Mouse (Mus musculus): ENCODE data around the gene Kcnq1.
A peak's percentile ranks its signal among the peaks of the same experiment; 100 is the strongest.

Kcnq1 gene

DNA sequence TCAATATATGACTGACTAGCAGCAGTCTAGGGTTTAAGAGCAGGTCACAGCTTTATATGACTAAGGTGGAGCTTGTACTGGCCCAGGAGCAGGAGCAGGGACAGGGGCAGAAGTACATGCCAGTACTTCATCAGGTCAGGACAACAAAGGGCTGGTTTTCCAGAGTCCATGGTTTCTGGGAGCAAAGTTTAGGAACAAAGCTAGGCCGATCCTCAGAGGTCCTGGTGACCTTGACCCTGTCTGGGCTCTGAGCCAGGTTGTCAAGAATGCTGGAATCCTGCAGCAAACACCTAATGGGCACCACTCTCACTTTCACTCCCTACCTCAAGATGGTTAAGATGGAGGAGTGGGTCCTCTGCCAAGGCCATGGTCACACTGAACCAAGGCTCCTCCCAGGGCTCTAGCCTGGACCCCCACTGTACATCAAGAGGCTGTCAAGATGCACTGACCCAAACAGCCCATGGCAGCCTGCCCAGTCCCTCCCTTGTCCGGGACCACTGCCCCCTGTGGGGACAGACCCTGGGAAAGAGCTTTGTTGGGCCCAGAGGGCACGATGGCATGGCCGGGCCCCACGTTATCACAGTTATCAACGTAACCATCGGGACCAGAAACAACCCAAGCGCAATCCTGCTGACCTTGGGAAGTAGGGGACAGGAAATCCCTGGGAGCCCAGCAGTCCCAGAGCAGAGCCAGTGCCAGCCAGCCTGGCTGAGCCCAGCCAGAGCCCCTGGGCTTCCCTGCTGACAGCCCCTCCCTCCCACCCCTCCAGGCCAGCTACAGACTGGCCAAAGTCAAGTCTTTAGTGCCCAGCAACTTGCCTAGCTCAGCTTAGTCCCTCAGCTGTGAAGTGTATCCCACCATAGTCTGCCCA is 259.0 kb downstream of the Kcnq1 start:
- DNase-seq (ENCODE audit: low read depth, low spot score), result no peak

DNA sequence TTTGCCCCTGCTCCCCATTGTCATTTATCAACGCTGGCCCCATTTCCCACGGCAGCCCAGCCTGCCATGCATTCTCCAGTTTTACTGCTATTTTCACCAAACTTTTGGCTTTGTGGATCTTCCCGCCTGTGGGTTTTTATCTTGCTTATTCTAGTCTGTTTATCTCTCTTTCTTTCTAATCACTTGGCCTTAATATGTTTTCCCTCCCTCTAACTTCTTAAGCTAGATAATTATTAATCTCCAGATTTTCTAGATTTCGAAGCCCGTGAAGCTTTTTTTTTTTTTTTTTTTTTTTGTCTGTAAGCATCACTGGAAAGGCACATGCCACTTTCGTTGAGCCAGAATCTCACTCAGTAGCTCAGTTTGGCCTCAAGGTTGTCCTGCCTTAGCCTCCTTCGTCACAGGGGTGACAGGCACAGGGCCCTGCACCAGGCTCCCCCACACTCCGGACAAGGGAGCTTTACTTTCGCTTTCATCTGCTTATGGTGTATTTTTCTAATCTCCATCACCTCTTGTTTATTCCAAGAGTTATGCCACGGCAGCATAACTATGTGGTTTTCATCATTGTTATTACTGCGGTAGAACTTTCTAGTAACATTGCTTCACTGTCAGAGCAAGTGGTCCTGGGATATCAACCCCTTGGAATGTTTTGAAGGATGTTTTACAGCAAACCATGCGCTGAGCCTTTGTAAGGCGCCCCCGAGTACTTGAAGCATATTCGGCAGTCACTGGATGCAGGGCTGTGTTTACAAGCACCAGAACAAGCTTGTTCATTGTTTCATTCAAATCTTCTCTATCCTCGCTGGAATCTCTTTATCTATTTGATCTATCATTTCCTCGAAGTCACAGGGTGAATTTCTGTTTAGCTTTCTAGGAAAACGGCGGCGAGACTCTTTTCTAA is 261.5 kb downstream of the Kcnq1 start:
- DNase-seq (ENCODE audit: low read depth, low spot score), result no peak

GRCm38 (mm10) chr7:143368267-143368643 is 262.1 kb downstream of the Kcnq1 start:
- no peak for DNase-seq (ENCODE audit: low read depth, low spot score)

- DNase-seq (ENCODE audit: low read depth, low spot score), result no peak
These were observed 265.2 kb downstream of the Kcnq1 start for GRCm38 (mm10) chr7:143371336-143371735.

DNA sequence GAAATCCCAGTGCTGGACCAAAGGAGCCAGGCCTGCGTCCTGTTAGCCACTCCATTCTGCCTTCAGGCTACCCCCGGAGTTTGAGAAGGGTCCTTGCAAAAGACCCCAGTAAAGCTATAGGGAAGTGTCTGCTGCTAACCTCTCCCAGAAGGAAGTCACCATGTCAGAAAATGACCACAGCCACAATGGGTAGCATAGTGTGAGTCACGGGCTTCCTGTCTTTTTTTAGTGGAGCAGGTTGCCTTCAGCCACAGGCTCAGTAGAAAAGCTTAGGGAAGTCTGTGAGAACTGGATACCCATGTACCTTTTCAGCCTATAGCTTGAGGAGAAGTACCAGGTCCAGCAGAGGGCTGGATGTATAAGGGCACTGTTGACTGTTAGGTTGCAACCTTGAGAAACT is 267.1 kb downstream of the Kcnq1 start:
- DNase-seq (ENCODE audit: low read depth, low spot score), result no peak

- no peak for DNase-seq (ENCODE audit: low read depth, low spot score)
These were observed 269.8 kb downstream of the Kcnq1 start for GRCm38 (mm10) chr7:143375945-143376344.

DNA sequence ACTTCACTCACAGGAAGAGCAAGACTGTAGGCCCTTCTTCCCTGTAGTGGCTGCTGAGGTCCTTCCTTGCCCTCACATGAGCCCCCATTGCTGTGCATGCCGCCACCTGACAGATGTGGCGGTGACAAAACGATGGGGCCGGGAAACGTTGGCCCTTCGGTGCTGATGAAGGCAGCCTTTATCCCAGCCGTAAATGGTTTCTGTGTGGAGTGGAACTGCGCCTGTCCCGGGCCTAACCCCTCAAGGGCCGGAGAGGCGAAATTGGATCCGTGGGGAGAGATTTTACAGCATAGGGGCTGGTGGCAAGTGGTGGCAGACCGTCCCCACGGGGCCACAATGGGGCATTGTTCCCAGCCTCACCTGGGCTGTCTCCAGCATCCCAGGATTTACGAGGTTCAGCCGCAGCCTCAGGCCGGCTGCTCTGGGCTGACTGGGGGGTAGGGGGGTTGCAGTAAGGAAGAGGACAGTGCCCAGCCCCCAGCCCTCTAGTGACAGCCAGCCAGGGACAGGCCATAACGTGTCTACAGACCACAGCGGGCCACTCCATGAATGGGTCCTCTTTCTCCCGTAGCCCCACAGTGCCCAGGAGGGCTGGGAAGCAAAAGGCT is 274.4 kb downstream of the Kcnq1 start:
- DNase-seq (ENCODE audit: low read depth, low spot score), result no peak

GRCm38 (mm10) chr7:143386632-143387031 is 280.5 kb downstream of the Kcnq1 start:
- no peak for DNase-seq (ENCODE audit: low read depth, low spot score)

DNA sequence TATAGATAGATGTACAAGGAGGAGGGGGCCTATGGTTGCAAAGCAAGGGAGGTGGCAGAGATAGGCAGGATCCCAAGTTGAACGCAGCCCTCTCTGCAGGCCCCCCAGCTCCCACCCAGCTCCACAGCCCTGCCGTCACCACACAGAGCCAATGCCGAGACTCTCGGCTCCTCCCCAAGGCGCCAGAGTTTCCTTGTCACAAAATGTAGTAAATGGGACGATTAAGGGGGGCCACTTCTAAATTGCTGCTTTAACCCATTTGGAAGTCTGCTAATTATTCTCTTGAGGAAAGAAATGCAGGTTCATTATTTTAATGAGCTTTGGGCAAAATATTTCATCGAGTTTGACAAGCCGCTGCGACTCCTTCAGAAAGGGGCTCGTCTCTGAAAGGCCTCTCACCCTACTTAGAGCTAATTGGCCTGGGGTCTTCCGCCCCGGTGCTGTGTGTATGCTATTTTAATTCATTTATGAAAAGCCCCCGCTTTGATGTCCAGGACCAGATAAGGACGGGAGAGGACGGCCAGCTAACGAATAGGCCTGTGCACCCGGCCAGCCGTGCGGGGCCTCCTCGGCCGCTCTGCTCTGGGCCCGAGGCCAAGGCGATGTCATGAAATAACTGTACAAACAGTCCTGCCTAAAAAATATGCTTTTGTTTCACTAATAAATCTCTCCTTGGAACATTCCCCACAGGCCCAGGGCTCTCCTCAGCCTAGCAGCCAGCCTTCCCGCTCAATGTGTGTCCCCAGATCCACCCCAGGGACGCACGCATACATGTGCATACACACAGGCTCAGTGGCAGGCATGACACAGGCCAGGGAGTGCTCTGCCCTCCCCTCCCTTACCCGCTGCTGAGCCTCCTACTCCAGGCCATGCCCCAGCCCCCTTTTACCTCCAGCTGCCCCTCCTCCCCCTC is 282.9 kb downstream of the Kcnq1 start:
- DNase-seq (ENCODE audit: low read depth, low spot score), result peak; percentile 40

GRCm38 (mm10) chr7:143389860-143390259 is 283.7 kb downstream of the Kcnq1 start:
- DNase-seq (ENCODE audit: low read depth, low spot score), result no peak

GRCm38 (mm10) chr7:143390277-143390948 is 284.3 kb downstream of the Kcnq1 start:
- DNase-seq (ENCODE audit: low read depth, low spot score), result no peak

GRCm38 (mm10) chr7:143395113-143395563 is 289.0 kb downstream of the Kcnq1 start:
- DNase-seq (ENCODE audit: low read depth, low spot score), result no peak

DNA sequence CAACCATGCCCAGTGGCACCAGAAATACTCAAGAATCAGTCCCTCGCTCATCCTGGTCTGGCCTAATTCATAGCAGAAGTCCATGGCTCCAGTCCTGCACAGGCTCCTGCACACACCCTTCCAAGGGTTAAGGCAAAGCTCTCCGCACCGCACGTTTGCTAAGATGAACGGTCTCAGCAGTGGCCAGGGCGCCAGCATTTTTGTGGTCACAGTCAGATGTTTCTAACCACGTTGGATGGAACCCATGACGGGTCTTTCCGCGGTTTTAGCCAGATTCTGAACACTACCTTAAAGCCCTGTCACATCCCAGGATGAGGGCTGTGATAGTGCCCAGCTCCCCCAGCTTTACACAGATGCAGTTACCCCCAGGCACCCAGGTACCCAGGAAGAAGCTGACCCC is 293.6 kb downstream of the Kcnq1 start:
- no peak for DNase-seq (ENCODE audit: low read depth, low spot score)

- no peak for DNase-seq (ENCODE audit: low read depth, low spot score)
These were observed 294.4 kb downstream of the Kcnq1 start for GRCm38 (mm10) chr7:143400599-143400998.

- no peak for DNase-seq (ENCODE audit: low read depth, low spot score)
These were observed 295.4 kb downstream of the Kcnq1 start for GRCm38 (mm10) chr7:143401429-143402016.

DNA sequence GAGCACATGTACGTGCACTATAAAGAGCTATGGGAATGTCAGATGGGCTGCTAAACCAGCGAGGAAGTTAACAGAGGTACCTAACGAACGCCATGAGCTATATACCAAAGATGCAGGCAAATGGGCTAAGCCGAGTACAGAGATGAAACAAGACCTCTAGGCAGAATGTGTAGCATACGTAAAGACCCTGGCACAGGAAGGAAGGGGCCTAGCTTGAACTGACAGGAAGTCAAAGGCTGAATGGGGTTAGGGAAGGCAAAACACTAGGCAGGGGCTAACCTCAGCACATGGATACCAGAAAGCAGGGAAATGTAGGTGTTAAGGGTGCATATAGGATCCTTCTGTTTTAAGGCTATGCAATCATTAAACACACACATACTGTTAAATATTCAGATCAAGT is 298.1 kb downstream of the Kcnq1 start:
- DNase-seq (ENCODE audit: low read depth, low spot score), result no peak

- DNase-seq (ENCODE audit: low read depth, low spot score), result no peak
These were observed 301.9 kb downstream of the Kcnq1 start for GRCm38 (mm10) chr7:143407931-143408501.

- no peak for DNase-seq (ENCODE audit: low read depth, low spot score)
These were observed 302.5 kb downstream of the Kcnq1 start for GRCm38 (mm10) chr7:143408615-143409021.

DNA sequence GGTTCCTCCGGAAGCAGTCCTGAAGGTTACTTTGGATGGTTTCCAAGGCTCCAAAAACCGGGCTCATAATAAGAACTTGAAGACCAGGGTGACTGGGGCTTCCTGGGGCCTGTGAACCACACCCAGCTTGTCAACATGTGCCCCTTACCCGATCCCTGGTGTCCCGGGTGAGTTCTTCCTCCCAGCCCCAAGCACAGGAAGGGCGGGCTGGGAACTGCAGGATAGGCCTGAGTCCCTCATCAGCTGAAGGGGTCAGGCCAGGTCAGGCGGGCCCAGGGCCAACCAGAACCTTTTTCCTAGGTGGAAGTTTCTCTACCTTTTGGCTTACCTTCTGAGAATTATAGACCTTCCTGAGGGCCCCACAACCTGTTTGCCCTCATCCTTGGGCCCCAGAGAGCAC is 306.4 kb downstream of the Kcnq1 start:
- no peak for DNase-seq (ENCODE audit: low read depth, low spot score)

DNA sequence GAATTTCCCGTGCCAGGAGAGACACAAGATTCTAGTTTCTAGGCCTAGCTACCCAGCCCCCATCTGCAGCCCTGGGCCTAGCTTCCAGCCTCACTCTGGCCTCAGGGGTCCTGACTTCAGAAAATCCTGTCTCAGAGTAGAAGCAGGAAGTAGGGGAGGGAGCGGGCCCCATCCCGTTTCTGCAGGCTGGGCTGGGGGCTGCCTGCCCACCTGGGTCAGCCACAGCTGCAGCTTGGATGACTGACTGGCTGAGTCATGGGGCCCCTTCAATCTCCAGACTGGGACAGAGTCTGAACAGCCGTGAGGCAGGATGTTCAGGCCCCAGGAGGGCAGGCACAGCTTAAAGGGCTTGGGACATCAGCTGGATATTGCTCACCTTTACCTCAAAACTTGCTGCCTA is 308.9 kb downstream of the Kcnq1 start:
- no peak for DNase-seq (ENCODE audit: low read depth, low spot score)

Data from embryo, embryonic 11.5 days (tissue).